Mouse (Mus musculus) CD8-positive naive resting alpha-beta T cell, adult 2 months (primary cell): ENCODE results near the gene Pax6.

Experiments used
- DNase-seq, 2 experiments: peaks; one replicate each; pipeline ENCODE4 v3.0.0; 2022; ENCODE audit warnings: low read depth in 2 of 2, low spot score in 2 of 2

Pax6 gene

DNA sequence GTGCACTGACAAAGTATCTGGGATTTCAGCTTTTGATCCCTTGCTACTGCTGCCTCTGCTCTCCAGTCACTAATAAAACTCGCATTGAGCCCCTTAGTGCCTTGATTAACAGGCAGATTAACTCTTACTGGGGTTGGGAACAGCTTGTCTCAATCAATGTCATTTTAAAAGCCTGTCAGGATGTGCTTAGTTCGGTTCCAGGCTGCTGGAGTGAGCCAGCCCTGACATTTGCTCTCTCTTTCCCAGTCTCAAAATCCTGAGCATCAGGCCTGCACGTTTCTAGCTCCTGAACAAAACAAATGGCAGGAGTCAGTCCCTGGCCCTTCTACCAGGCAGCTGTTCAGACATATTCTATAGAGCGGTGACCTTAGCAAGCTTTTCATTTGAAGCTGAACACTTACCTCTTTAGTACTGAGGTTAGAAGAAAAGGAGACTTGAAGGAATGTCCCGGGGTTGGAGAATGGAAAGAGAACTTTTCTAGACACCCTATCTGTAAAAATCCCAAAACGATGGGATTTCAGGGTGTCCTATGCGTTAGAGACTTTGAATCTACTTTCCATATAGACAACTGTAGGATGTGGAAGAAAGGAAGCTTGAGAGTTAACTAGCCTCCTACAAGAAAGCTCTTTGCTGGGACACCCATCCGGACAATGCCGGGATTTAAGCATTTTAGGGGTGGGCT, 2.6 kb downstream of the Pax6 start:
- DNase-seq, result no peak

DNA sequence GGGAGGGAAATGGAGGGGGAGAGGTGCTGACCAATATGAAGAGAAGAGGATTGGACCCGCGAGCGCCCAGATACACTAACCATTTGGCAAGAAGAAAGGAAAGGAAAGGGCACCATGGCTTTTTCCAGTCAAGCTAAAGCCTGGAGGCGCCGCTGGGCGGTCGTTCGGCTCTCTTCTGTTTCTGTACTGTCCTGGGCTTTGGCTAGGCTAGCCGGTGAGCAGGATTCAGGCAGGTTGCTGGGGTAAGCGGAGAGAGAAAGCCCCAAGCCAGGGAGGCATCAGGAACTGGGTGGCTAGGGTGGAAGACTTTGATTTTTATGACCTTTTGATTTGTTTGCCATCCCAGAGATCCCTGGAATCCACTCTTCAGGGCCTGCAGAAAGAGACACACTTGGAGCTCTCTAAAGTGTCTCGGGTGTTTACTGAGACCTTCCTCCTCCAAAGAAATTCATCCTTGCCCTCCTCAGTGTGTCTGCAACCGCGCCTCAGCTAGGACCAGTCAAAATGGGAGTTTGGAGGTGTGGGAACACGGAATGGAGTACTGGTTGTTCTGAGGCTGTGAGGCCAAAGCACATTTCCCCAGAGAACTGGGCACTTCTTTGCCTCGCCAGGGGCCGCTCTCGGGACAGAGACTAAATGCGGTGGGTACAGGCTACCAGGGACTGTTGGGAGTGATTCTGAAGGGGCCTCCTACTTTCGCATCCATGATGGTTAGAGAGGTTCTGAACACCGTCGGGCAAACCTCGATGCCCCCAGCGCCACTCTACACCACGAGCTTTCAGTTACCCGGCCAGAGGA, 3.3 kb downstream of the Pax6 start:
- DNase-seq, result no peak

DNA sequence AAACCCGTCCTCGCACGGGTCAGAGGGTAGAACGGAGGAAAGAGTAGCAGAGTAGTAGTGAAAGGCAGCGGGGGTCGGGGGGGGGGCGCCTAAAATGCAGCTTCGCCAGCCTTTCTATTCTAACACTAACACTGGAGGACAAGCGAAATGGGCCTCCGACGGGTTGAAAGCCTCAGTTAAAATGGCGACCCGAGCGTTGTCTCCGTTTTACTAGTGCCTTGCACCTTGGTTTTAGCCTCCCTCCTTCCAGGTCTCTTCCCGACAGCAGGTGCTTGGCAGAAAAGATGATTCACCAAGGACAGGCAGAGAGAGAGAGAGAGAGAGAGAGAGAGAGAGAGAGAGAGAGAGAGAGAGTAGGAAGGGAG, 3.9 kb downstream of the Pax6 start:
- no peak for DNase-seq

DNA sequence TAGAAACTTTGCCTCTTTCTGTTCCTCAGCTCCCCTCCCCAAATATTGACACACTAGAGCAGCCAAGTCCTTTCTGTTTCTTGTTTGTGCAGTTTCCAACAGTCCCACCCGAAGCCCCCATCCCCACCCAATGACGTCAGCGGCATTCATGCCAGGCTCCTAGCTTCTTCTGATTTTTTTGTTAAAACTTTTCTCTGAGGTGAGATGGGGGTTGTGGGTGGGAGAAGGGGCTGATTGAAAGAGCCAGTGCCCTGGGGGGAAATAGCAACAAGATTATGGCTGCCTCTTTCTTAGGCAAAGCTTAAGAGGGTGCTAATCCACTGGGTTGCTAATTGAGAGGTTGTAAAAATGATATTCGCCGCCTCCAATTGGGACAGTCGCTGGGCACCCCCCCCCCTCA, 4.4 kb downstream of the Pax6 start:
- DNase-seq, result no peak

DNA sequence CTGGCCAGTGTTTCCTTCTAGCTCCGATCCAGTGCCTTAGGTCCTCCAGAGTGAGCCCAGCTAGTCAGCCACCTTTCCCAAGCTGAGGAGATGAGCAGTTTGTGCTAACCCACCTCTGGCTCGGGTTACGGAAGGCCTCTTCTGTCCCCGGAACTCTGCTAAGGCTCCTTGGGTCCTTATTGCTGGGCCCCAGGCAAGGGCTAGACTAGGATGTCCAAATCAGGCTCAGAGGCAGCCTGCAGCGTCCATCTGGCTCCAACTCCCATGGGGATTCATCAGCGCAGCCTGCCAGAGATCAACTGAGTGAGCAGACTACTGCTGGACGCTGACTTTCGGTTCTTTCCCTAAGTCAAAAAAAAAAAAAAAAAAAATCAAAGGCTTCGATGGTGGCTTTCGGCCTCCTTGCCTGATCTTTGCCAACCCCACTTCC, 4.9 kb downstream of the Pax6 start:
- DNase-seq, result no peak

DNA sequence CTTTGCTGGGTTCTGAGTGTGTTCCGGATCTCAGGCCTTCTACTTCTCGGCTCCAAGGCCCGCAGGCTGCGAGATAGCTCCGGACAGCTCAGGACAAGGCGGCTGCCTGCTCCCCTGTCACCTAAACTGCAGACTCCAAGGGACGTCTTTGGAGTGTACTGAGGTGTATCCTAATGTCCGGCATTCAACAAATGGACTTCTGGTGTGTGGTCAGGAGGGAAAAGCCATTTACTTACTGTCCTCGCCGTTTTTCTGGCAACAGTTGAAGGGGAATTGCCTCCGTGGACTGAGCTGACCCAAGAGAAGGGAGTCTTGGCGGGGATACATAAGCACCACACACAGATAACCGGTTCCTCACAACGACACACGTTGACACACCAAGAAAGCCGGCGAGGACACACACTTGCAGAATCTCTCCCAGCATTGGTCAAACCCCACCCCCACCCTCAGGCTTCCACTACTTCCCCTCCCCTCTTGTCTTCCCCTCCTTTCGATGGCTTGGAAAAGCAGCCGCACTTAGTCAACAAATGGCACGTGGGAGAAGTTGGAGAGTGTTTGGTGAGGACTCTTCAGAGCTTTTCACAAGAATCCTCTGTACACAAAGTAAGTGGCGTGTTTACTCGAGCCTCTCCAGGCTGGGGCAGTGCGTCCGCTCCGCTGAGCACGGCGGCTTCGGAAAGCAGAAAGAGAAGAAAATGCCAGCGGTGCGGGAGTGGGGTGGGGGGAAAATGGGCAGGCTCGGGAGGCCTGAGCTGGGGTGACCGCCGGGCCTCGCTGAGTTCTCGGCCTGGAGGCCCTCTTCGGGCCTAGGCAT, 5.6 kb downstream of the Pax6 start:
- no peak for DNase-seq

DNA sequence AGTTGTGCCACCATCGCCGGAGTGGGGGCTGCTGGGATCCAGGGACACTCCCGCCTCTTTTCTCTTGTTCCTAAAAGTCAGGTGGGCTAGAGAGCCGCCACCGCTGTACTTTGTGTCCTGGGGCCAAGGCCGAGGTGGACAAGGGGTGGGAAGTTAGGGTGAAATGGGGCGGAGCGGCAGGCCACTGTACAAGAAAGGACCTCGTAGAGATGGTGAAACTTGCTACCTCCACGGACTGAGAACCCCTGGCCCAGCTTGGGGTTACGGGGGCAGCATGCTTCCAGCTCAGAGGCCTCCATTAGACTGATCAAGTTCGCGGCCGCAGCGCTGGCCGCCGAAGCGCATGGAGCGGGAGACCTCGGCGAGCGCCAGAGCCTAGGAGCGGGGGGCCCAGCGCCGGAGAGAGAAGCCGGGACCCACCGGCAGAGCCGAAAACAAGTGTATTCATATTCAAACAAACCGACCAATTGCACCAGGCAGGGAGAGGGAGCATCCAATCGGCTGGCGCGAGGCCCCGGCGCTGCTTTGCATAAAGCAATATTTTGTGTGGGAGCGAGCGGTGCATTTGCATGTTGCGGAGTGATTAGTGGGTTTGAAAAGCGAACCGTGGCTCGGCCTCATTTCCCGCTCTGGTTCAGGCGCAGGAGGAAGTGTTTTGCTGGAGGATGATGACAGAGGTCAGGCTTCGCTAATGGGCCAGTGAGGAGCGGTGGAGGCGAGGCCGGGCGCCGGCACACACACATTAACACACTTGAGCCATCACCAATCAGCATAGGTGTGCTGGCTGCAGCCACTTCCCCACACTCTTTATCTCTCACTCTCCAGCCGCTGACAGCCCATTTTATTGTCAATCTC, 6.4 kb downstream of the Pax6 start:
- no peak for DNase-seq

DNA sequence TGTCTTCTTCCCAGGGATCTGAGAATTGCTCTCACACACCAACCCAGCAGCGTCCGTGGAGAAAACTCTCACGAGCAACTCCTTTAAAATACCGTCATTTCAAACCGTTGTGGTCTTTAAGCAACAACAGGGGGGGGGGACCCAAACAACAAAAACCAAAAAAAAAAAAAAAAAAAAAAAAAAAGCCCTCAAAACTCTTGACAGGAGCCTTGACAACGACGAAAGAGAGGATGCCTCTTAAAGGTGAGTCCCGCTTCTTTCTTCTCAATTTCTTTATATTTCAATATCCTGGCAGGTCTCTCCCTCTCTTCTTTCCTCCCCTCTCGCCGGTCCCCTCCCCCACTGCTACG, 7.0 kb downstream of the Pax6 start:
- DNase-seq, result no peak

DNA sequence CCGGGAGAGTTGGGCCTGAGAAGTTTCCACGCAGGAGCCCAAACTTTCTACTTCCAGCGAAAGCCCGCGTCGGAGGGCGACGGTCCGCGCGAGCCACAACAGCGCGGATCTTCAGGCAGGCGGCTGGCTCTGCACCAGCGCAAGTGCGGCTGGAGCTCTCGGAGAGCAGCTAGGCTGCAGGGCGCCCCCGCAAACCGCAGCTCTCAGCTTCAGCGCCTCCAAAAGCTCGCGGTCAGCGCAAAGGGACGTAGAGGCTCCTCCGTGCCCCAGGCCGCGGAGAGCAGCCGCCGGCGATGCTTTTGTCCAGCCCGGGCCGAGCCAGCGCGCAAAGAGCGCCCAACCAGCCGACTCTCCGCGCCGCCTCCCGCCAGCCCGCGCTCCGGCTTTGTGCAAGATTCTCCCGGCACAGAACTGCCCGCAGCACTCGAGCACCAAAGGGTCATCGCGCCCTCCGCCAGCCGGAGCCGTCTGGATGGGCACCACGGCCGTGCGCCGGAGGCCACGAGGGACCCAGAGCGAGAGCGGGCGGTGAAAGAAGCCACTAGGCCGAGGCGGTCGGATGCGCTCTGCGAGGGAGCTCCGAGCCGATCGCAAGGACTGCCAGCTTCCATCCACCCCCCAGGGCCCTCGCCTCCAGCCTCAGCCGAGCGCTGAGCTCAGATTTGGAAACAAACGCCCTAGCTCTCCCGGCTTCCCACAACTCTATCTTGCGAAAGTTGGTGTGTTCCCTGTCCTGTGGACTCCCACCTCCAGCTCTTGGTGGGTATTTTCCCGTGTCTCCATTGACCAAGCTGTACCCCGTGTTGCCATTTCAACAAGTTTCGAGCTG, 7.6 kb downstream of the Pax6 start:
- DNase-seq, result no peak

DNA sequence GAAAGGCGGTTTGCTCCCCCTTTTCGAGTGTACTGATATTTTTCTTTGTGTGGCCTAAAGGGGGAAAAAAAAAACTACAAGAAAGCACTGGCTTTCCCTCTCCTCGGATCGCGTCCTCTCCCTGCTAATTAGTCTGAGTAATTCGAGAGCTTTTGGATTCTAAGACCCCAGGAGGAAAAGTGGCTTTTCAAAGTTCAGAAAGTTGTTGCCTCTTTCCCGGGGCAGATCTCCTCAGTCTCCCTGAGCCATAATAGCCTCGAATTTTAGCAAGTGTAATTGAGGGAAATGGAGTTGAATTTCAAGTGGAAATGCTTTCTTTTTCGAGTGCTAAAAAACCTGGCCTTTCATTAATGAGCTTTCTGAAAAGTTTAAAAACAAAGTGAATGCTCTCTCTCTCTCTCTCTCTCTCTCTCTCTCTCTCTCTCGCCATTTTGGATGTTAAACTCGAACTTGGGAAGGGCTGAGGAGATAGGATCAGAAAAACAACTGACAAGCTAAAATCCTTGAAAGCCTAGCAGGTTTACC, 8.3 kb downstream of the Pax6 start:
- no peak for DNase-seq

DNA sequence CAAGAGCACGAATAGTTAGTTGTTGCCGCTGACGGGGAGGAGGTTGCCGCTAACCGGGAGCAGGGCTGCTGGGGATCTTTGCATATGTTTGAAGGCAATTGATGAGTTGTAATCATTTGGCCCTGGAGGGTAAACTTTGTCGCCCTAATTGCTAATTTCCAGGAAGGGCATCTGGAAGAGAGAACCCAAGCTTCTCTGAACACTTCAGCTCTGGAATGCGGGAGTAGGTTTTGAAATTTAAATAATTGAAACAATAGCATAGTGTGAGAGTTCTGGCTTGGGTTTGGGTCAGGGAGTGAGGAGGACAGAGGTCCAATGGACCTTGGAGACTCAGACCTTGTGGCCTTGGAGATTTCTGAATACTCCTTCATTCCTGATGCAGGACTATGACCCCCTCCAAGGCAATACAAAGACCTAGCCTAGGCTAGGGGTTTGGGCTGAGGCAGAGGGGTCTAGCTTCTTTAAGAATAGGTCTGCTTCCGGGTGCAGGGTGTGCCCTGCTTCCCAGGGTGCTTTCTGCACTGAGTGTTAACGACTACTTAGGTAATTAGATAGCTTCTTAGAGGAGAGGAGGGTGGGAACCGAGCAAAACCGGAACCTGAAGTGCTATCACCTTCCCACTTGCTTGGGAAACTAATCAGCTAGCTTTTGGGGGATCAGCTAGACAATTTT, 8.9 kb downstream of the Pax6 start:
- DNase-seq, result no peak

DNA sequence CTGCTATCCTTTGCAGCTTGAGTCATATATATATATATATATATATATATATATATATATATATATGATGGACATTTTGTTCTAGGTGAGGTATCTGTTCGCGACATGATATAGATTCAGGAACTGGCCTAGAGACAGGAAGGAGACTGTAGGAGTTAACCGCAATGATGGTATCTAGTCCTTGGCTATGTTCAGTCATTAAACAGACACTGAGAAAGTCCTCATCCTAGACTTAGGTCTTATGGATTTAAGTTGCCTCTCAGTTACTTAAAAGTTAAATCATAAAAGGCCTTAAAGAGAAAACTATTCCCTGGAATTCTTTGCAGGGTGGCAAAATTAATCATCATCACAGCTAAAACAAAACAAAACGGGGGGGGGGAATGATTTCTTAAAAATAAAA, 9.6 kb downstream of the Pax6 start:
- no peak for DNase-seq

DNA sequence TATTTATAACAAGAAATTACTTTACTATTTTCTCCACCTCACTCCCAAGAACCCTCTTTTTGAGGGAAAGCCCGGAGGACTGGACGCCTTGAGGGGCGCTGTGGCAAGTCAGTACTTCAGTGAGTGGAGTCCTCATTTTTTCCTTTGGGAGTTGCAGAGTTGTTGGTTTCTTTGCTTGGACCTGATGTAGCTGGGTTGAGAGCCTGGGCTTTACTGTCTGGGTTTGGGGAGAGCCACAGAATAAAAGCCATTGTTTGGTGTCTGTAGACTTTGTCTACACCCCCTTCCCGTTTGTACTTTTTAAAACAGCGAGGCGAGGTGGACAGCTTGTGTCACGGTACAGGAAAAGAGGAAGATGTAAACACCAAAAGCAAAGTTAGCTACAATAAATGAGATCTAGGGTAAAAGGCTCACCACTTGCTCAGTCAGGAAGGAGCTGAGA, 10.2 kb downstream of the Pax6 start:
- no peak for DNase-seq

DNA sequence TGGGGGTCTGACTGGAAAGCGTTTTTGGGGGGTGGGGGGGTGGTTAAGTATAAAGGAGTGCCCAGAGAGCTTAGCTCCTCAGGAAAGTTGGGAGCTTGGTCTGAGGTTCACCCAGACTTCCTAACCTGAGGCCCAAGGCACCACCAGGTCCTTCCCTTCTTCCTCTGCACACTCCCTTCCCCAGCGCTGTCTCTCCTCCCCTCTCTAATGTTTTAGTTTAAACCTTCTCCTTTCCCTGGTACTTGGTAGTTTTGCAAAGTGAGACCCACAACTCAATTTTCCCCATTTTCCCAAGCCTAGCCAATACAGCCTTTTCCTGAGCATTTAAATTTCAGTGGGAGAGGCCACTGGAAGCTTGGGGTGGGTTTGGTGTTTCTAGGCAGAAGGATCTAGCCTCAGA, 10.6 kb downstream of the Pax6 start:
- DNase-seq, result no peak

DNA sequence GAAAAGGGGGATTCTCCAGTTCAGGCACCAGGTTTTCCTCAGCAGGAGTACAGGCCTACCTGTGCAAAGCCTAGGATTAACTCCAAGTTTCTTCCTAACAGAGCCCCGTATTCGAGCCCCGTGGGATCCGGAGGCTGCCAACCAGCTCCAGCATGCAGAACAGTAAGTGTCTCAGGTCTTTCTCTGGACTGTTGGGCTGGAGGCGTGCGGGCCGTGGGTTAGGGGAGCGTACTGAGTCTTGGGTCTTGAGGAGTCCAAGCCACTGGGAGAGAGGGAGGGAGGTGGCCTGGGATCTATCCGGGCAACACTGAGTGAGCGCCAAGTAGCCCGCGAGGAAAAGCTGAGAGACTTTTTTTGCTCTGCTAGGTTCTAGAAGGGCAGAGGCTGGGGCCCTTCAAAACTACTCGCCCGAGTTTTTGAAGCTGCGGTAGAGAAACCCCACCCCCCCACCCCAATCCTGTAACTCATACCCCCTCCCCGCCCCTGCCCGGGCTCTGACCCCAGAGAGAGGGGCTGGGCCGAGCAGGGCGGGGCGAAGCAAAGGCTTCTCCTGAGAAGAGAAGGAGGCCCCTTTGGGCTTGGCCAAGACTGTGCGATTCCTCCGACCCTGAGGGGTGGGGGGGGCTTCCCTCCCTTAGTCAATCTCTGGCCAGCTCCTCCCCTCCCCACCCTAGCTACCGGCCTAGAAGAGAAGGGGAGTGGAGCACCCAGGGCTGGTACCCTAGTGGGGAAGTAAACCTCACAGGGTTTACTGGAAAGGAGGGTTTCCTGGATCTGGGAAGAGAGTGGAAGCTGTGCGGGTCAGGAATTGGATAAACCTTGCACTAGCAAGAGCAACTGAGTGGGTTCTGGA, 11.7 kb downstream of the Pax6 start:
- DNase-seq, result no peak

DNA sequence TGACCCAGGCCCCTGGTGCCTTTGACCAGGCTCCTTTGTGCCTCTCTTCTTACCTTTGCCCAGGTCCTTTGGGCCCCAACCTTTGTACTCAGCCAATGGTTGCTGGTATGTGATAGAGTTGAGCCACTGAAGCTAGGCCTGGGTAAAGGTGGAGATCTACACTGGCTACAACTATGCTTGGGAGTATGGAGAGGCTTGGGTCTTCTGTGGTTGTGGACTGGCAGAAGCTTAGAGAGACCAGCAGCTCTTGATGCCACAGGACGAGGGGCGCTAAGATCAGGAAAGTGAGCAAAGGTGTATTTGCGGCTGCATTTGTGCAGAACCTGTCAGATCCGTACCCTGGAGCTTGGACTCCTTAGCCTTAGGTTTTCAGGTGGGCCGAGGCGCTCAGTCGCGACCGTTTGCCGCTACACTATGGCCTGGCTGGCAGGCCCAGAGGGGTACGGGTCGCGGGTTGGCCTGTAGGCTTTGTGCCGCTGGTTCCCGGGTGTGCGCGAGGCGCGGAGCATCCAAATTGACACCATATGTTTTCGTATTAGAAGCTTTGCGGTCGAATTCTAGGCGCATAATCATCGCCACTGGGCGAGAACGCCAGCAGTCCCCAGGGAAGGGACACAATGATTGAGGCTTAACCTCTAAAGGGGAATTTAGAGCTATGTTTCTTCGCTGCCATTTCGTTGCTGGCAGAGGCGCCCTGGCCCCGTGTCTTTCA, 12.5 kb downstream of the Pax6 start:
- DNase-seq, result no peak

DNA sequence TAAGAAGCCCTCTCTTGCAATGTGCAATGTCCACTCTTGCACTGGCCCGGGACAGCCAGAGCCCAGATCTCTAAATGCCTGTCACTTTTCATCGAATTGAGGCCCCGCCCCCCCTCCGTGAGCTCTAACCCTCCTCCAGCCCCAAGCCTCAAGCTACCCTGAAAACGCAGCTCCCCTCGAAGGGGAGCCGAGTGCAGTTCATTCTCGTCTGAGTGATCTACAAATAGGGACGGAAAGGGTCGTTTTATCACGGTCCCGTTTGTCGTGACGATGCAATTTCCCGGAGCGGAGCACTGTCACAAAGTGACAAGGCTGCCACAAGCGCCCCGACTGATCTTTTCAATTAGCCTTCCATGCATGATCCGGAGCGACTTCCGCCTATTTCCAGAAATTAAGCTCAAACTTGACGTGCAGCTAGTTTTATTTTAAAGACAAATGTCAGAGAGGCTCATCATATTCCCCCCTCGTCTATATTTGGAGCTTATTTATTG, 13.4 kb downstream of the Pax6 start:
- DNase-seq, result no peak
